Mouse (Mus musculus) limb, embryonic 14.5 days (tissue): ENCODE results near the gene Iqcf3. TPM values are rescaled to one million over a fixed set of nuclear protein-coding genes. Genes with fewer than 3 reads are reported as not detected.

Source experiments
- ATAC-seq: fragments of 200-750 bp; cut with Nextera tagmentation; 2 replicates; pipeline ENCODE4 v1.8.0; 2017; ENCODE audit warnings: low read depth, moderate number of reproducible peaks, moderate TSS enrichment; ENCODE audit not compliant: low FRiP score
- DNase-seq: peaks from one replicate; pipeline ENCODE4 v3.0.0-alpha.2; 2015; ENCODE audit warnings: low spot score
- H3K27ac ChIP-seq: fragments of 300-500 bp; sonication (generic); replicated peaks from 2 replicates; pipeline ENCODE4 v1.5.1; 2014; ENCODE audit warnings: low read depth, mild to moderate bottlenecking, low read length, moderate library complexity, mixed read lengths
- H3K27me3 ChIP-seq: fragments of 300-500 bp; sonication (generic); 2 replicates; pipeline ENCODE4 v1.6.1; 2014; ENCODE audit warnings: low read length, mixed read lengths; ENCODE audit not compliant: control insufficient read depth, insufficient read depth
- H3K36me3 ChIP-seq: fragments of 300-500 bp; sonication (generic); 2 replicates; pipeline ENCODE4 v1.6.1; 2014; ENCODE audit warnings: mild to moderate bottlenecking, low read length, moderate library complexity, mixed read lengths; ENCODE audit not compliant: control insufficient read depth, insufficient read depth
- H3K4me1 ChIP-seq: fragments of 300-500 bp; sonication (generic); 2 replicates; pipeline ENCODE4 v1.6.1; 2014; ENCODE audit warnings: antibody characterized with exemption, low read length, mixed read lengths; ENCODE audit not compliant: control insufficient read depth, insufficient read depth
- H3K4me2 ChIP-seq: fragments of 300-500 bp; sonication (generic); replicated peaks from 2 replicates; pipeline ENCODE4 v1.6.1; 2014; ENCODE audit warnings: low read depth, mild to moderate bottlenecking, low read length, moderate library complexity; ENCODE audit not compliant: severe bottlenecking
- H3K4me3 ChIP-seq: fragments of 300-500 bp; sonication (generic); replicated peaks from 2 replicates; pipeline ENCODE4 v1.5.1; 2014; ENCODE audit warnings: low read length
- H3K9ac ChIP-seq: fragments of 300-500 bp; sonication (generic); 2 replicates; pipeline ENCODE4 v1.6.1; 2014; ENCODE audit warnings: mild to moderate bottlenecking, low read depth, low read length, moderate library complexity; ENCODE audit not compliant: severe bottlenecking
- H3K9me3 ChIP-seq: fragments of 300-500 bp; sonication (generic); 2 replicates; pipeline ENCODE4 v1.6.1; 2016; ENCODE audit warnings: low read length; ENCODE audit not compliant: control insufficient read depth
- POLR2A ChIP-seq: fragments of 200-500 bp; IDR thresholded peaks from 2 replicates; pipeline ENCODE4 v1.8.0; 2012; ENCODE audit warnings: inconsistent platforms, mild to moderate bottlenecking, moderate library complexity, borderline replicate concordance; ENCODE audit not compliant: insufficient read depth, insufficient read length; ENCODE audit errors: extremely low read depth
- WGBS: fragments of 180-500 bp; shearing (Covaris S2); extraction: QIAGEN DNeasy Blood & Tissue Kit; methylation state at CpG from one replicate; pipeline ENCODE4 v1.1.7; 2014; 5-methylcytosine and 5-hydroxymethylcytosine counted together
- polyA plus RNA-seq, 2 experiments: library from polyadenylated mRNA; depleted of rRNA in 1 of 2; stranded (reverse) in 1 of 2; unstranded in 1 of 2; fragments of >200 nt; fragmentation: Nextera tagmentation in 1 of 2; extraction: Ambion mirVana in 1 of 2; gene quantifications; 2 replicates each; pipeline versions ENCODE4 v1.2.1 to v1.2.3; 2012 to 2014

Gene Iqcf3
- polyA plus RNA-seq, 2 experiments: not detected

GRCm38 (mm10) chr9:106453271-106454070 is 108.0 kb downstream of the Iqcf3 start, which contains the start of gene Pcbp4:
TSS of gene Pcbp4 (plus strand) at chr9:106453291.
- peak within 1 kb of the TSS; percentile 81 for H3K27ac ChIP-seq
- no peaks in the 10 kb centered on the region for H3K27me3 ChIP-seq
- peak within 1 kb of the TSS; percentile 70 for H3K9ac ChIP-seq
- DNase-seq (peak; percentile 68), ATAC-seq (peak; percentile 80)
- peaks cover 64% of the 10 kb centered on the region for H3K4me1 ChIP-seq
- no peaks in the 10 kb centered on the region for H3K9me3 ChIP-seq
- H3K4me2 ChIP-seq: peak within 1 kb of the TSS; percentile 90
- no peak for TF ChIP-seq POLR2A
- peak within 1 kb of the TSS; percentile 71 for H3K4me3 ChIP-seq
- WGBS: 0% methylated on average over 26 of the region's 74 CpGs
- no peaks in the 10 kb centered on the region; the same call in 1 of the 2 replicates for H3K36me3 ChIP-seq

Other genes starting within 250 kb of the Iqcf3 start
- gene Dusp7, start 193.0 kb downstream of the Iqcf3 start, polyA plus RNA-seq (2012; rRNA removed): 130 and 180 TPM in 2 replicates
- gene Dusp7, start 193.0 kb downstream of the Iqcf3 start, polyA plus RNA-seq (2014; fragmentation: Nextera tagmentation; extraction: Ambion mirVana): 73.0 and 84.1 TPM in 2 replicates
- gene Rpl29, start 132.2 kb downstream of the Iqcf3 start, polyA plus RNA-seq (2012; rRNA removed): 946 and 1,047 TPM in 2 replicates
- gene Rpl29, start 132.2 kb downstream of the Iqcf3 start, polyA plus RNA-seq (2014; fragmentation: Nextera tagmentation; extraction: Ambion mirVana): 1,133 and 1,180 TPM in 2 replicates
- gene Acy1, start 123.3 kb downstream of the Iqcf3 start, polyA plus RNA-seq (2012; rRNA removed): 34.4 and 35.1 TPM in 2 replicates
- 45.6 and 45.8 TPM in 2 replicates for gene Acy1, start 123.3 kb downstream of the Iqcf3 start, polyA plus RNA-seq (2014; fragmentation: Nextera tagmentation; extraction: Ambion mirVana)
- gene Abhd14b, start 114.2 kb downstream of the Iqcf3 start, polyA plus RNA-seq (2012; rRNA removed): 54.5 and 64.6 TPM in 2 replicates
- gene Abhd14b, start 114.2 kb downstream of the Iqcf3 start, polyA plus RNA-seq (2014; fragmentation: Nextera tagmentation; extraction: Ambion mirVana): 41.2 and 44.6 TPM in 2 replicates
- gene Abhd14a, start 114.0 kb downstream of the Iqcf3 start, polyA plus RNA-seq (2012; rRNA removed): 79.9 and 87.1 TPM in 2 replicates
- gene Abhd14a, start 114.0 kb downstream of the Iqcf3 start, polyA plus RNA-seq (2014; fragmentation: Nextera tagmentation; extraction: Ambion mirVana): 69.5 and 74.0 TPM in 2 replicates
- gene Pcbp4, start 108.3 kb downstream of the Iqcf3 start, polyA plus RNA-seq (2012; rRNA removed): 238 and 328 TPM in 2 replicates
- 88.0 and 92.7 TPM in 2 replicates for gene Pcbp4, start 108.3 kb downstream of the Iqcf3 start, polyA plus RNA-seq (2014; fragmentation: Nextera tagmentation; extraction: Ambion mirVana)
- gene Gpr62, start 95.7 kb downstream of the Iqcf3 start, polyA plus RNA-seq (2012; rRNA removed): 0.47 and 0.70 TPM in 2 replicates
- gene Gpr62, start 95.7 kb downstream of the Iqcf3 start, polyA plus RNA-seq (2014; fragmentation: Nextera tagmentation; extraction: Ambion mirVana): 0.51 and 0.58 TPM in 2 replicates
- 44.2 and 52.3 TPM in 2 replicates for gene Rrp9, start 85.7 kb downstream of the Iqcf3 start, polyA plus RNA-seq (2012; rRNA removed)
- 41.3 and 42.7 TPM in 2 replicates for gene Rrp9, start 85.7 kb downstream of the Iqcf3 start, polyA plus RNA-seq (2014; fragmentation: Nextera tagmentation; extraction: Ambion mirVana)
- gene Parp3, start 84.7 kb downstream of the Iqcf3 start, polyA plus RNA-seq (2012; rRNA removed): 9.0 and 9.2 TPM in 2 replicates
- gene Parp3, start 84.7 kb downstream of the Iqcf3 start, polyA plus RNA-seq (2014; fragmentation: Nextera tagmentation; extraction: Ambion mirVana): 3.4 and 4.3 TPM in 2 replicates
- gene Iqcf1, start 61.7 kb downstream of the Iqcf3 start, polyA plus RNA-seq (2012; rRNA removed): not detected in 2 replicates
- not detected in 2 replicates for gene Iqcf1, start 61.7 kb downstream of the Iqcf3 start, polyA plus RNA-seq (2014; fragmentation: Nextera tagmentation; extraction: Ambion mirVana)
- not detected in 2 replicates for gene Iqcf5, start 47.1 kb downstream of the Iqcf3 start, polyA plus RNA-seq (2012; rRNA removed)
- gene Iqcf5, start 47.1 kb downstream of the Iqcf3 start, polyA plus RNA-seq (2014; fragmentation: Nextera tagmentation; extraction: Ambion mirVana): not detected in 2 replicates
- not detected in 2 replicates for gene Iqcf4, start 9.4 kb upstream of the Iqcf3 start, polyA plus RNA-seq (2012; rRNA removed)
- gene Iqcf4, start 9.4 kb upstream of the Iqcf3 start, polyA plus RNA-seq (2014; fragmentation: Nextera tagmentation; extraction: Ambion mirVana): not detected in 2 replicates
- not detected in 2 replicates for gene Iqcf6, start 65.0 kb upstream of the Iqcf3 start, polyA plus RNA-seq (2012; rRNA removed)
- gene Iqcf6, start 65.0 kb upstream of the Iqcf3 start, polyA plus RNA-seq (2014; fragmentation: Nextera tagmentation; extraction: Ambion mirVana): not detected in 2 replicates
- gene Grm2, start 94.5 kb upstream of the Iqcf3 start, polyA plus RNA-seq (2012; rRNA removed): 0.06 and 0.08 TPM in 2 replicates
- gene Grm2, start 94.5 kb upstream of the Iqcf3 start, polyA plus RNA-seq (2014; fragmentation: Nextera tagmentation; extraction: Ambion mirVana): not detected in 2 replicates
- gene Tex264, start 124.3 kb upstream of the Iqcf3 start, polyA plus RNA-seq (2012; rRNA removed): 56.8 and 76.1 TPM in 2 replicates
- 63.9 and 67.6 TPM in 2 replicates for gene Tex264, start 124.3 kb upstream of the Iqcf3 start, polyA plus RNA-seq (2014; fragmentation: Nextera tagmentation; extraction: Ambion mirVana)
- 12.9 and 23.4 TPM in 2 replicates for gene Rad54l2, start 227.6 kb upstream of the Iqcf3 start, polyA plus RNA-seq (2012; rRNA removed)
- 4.3 and 4.7 TPM in 2 replicates for gene Rad54l2, start 227.6 kb upstream of the Iqcf3 start, polyA plus RNA-seq (2014; fragmentation: Nextera tagmentation; extraction: Ambion mirVana)